Mouse (Mus musculus): ENCODE data around the gene Chid1.

The Chid1 gene

GRCm38 (mm10) chr7:141558946-141559345 lies 19.3 kb upstream of the Chid1 start:
- ATAC-seq (ENCODE audit: low TSS enrichment), result no peak

- ATAC-seq (ENCODE audit: low TSS enrichment), result no peak
Measured at GRCm38 (mm10) chr7:141558329-141558776, 18.7 kb upstream of the Chid1 start.

- no peak for ATAC-seq (ENCODE audit: low TSS enrichment)
Measured at GRCm38 (mm10) chr7:141550464-141550863, 10.8 kb upstream of the Chid1 start.

GRCm38 (mm10) chr7:141549432-141550061 lies 9.9 kb upstream of the Chid1 start:
- no peak for ATAC-seq (ENCODE audit: low TSS enrichment)

GRCm38 (mm10) chr7:141544654-141545053 lies 5.0 kb upstream of the Chid1 start:
- no peak for ATAC-seq (ENCODE audit: low TSS enrichment)

- ATAC-seq (ENCODE audit: low TSS enrichment), result no peak
Measured at GRCm38 (mm10) chr7:141542588-141542987, 2.9 kb upstream of the Chid1 start.

GRCm38 (mm10) chr7:141541681-141542080 lies 2.0 kb upstream of the Chid1 start:
- no peak for ATAC-seq (ENCODE audit: low TSS enrichment)

- ATAC-seq (ENCODE audit: low TSS enrichment), result peak; percentile 66
Measured at GRCm38 (mm10) chr7:141540312-141541081, 840 bp upstream of the Chid1 start.

- peak; percentile 2; the same call in 1 of the 2 replicates for ATAC-seq (ENCODE audit: low TSS enrichment)
Measured at GRCm38 (mm10) chr7:141538852-141539555, 653 bp downstream of the Chid1 start.

GRCm38 (mm10) chr7:141535570-141535969 lies 4.1 kb downstream of the Chid1 start:
- ATAC-seq (ENCODE audit: low TSS enrichment), result no peak

- peak; percentile 25; the same call in 1 of the 2 replicates for ATAC-seq (ENCODE audit: low TSS enrichment)
Measured at GRCm38 (mm10) chr7:141525580-141525925, 14.1 kb downstream of the Chid1 start.

GRCm38 (mm10) chr7:141524760-141525579 lies 14.7 kb downstream of the Chid1 start:
- ATAC-seq (ENCODE audit: low TSS enrichment), result peak; percentile 98

GRCm38 (mm10) chr7:141524271-141524670 lies 15.4 kb downstream of the Chid1 start:
- ATAC-seq (ENCODE audit: low TSS enrichment), result no peak

- ATAC-seq (ENCODE audit: low TSS enrichment), result no peak
Measured at GRCm38 (mm10) chr7:141523007-141523406, 16.6 kb downstream of the Chid1 start.

- no peak for ATAC-seq (ENCODE audit: low TSS enrichment)
Measured at GRCm38 (mm10) chr7:141519795-141520194, 19.9 kb downstream of the Chid1 start.

- ATAC-seq (ENCODE audit: low TSS enrichment), result no peak
Measured at GRCm38 (mm10) chr7:141518926-141519325, 20.7 kb downstream of the Chid1 start.

GRCm38 (mm10) chr7:141518296-141518695 lies 21.4 kb downstream of the Chid1 start:
- no peak for ATAC-seq (ENCODE audit: low TSS enrichment)

- no peak for ATAC-seq (ENCODE audit: low TSS enrichment)
Measured at GRCm38 (mm10) chr7:141517638-141518037, 22.0 kb downstream of the Chid1 start.

- peak; percentile 38; the same call in 1 of the 2 replicates for ATAC-seq (ENCODE audit: low TSS enrichment)
Measured at GRCm38 (mm10) chr7:141510681-141511191, 28.9 kb downstream of the Chid1 start.

- ATAC-seq (ENCODE audit: low TSS enrichment), result no peak
Measured at GRCm38 (mm10) chr7:141510196-141510595, 29.5 kb downstream of the Chid1 start.

GRCm38 (mm10) chr7:141508160-141508559 lies 31.5 kb downstream of the Chid1 start:
- ATAC-seq (ENCODE audit: low TSS enrichment), result no peak
